Mouse (Mus musculus): ENCODE results near the gene Fam19a1.

Fam19a1 gene

GRCm38 (mm10) chr6:96437814-96438213 is 324.9 kb downstream of the Fam19a1 start:
- DNase-seq (ENCODE audit: low read depth, low spot score) = no peak

GRCm38 (mm10) chr6:96439419-96439818 is 326.5 kb downstream of the Fam19a1 start:
- DNase-seq (ENCODE audit: low read depth, low spot score) = no peak

GRCm38 (mm10) chr6:96441971-96442370 is 329.0 kb downstream of the Fam19a1 start:
- no peak for DNase-seq (ENCODE audit: low read depth, low spot score)

GRCm38 (mm10) chr6:96447466-96447865 is 334.5 kb downstream of the Fam19a1 start:
- no peak for DNase-seq (ENCODE audit: low read depth, low spot score)

- no peak for DNase-seq (ENCODE audit: low read depth, low spot score)
Observed at GRCm38 (mm10) chr6:96456266-96456665, 343.3 kb downstream of the Fam19a1 start.

GRCm38 (mm10) chr6:96457590-96458259 is 344.8 kb downstream of the Fam19a1 start:
- no peak for DNase-seq (ENCODE audit: low read depth, low spot score)

- no peak for DNase-seq (ENCODE audit: low read depth, low spot score)
Observed at GRCm38 (mm10) chr6:96459041-96459440, 346.1 kb downstream of the Fam19a1 start.

- DNase-seq (ENCODE audit: low read depth, low spot score) = no peak
Observed at GRCm38 (mm10) chr6:96499464-96499863, 386.5 kb downstream of the Fam19a1 start.

GRCm38 (mm10) chr6:96541600-96541999 is 428.6 kb downstream of the Fam19a1 start:
- DNase-seq (ENCODE audit: low read depth, low spot score) = no peak

- no peak for DNase-seq (ENCODE audit: low read depth, low spot score)
Observed at GRCm38 (mm10) chr6:96544832-96545231, 431.9 kb downstream of the Fam19a1 start.

- no peak for DNase-seq (ENCODE audit: low read depth, low spot score)
Observed at GRCm38 (mm10) chr6:96550431-96550830, 437.5 kb downstream of the Fam19a1 start.

- no peak for DNase-seq (ENCODE audit: low read depth, low spot score)
Observed at GRCm38 (mm10) chr6:96578649-96579048, 465.7 kb downstream of the Fam19a1 start.

- no peak for DNase-seq (ENCODE audit: low read depth, low spot score)
Observed at GRCm38 (mm10) chr6:96580726-96581125, 467.8 kb downstream of the Fam19a1 start.

GRCm38 (mm10) chr6:96581187-96581586 is 468.2 kb downstream of the Fam19a1 start:
- no peak for DNase-seq (ENCODE audit: low read depth, low spot score)

- no peak for DNase-seq (ENCODE audit: low read depth, low spot score)
Observed at GRCm38 (mm10) chr6:96587427-96587826, 474.5 kb downstream of the Fam19a1 start.

- DNase-seq (ENCODE audit: low read depth, low spot score) = no peak
Observed at GRCm38 (mm10) chr6:96593031-96593430, 480.1 kb downstream of the Fam19a1 start.

GRCm38 (mm10) chr6:96595201-96595600 is 482.2 kb downstream of the Fam19a1 start:
- DNase-seq (ENCODE audit: low read depth, low spot score) = no peak

GRCm38 (mm10) chr6:96624196-96624595 is 511.2 kb downstream of the Fam19a1 start:
- no peak for DNase-seq (ENCODE audit: low read depth, low spot score)

GRCm38 (mm10) chr6:96631518-96631917 is 518.6 kb downstream of the Fam19a1 start:
- DNase-seq (ENCODE audit: low read depth, low spot score) = no peak

- DNase-seq (ENCODE audit: low read depth, low spot score) = no peak
Observed at GRCm38 (mm10) chr6:96632243-96632642, 519.3 kb downstream of the Fam19a1 start.

GRCm38 (mm10) chr6:96635663-96636062 is 522.7 kb downstream of the Fam19a1 start:
- no peak for DNase-seq (ENCODE audit: low read depth, low spot score)

GRCm38 (mm10) chr6:96648742-96649141 is 535.8 kb downstream of the Fam19a1 start:
- no peak for DNase-seq (ENCODE audit: low read depth, low spot score)

GRCm38 (mm10) chr6:96649267-96649666 is 536.3 kb downstream of the Fam19a1 start:
- DNase-seq (ENCODE audit: low read depth, low spot score) = no peak

- DNase-seq (ENCODE audit: low read depth, low spot score) = no peak
Observed at GRCm38 (mm10) chr6:96666311-96666710, 553.4 kb downstream of the Fam19a1 start.

All from retina, adult 2 months (tissue).